Mouse (Mus musculus) MEL (cell line): Measurements from ENCODE around the gene Cflar. TPM values are rescaled to one million over a fixed set of nuclear protein-coding genes. Genes with fewer than 3 reads are reported as not detected.
"Not testable (repeated sequence)": the region's sequence is repeated elsewhere in the genome, so short reads cannot be mapped to it uniquely, and the experiment has no call there.

ENCODE experiments used
- DNase-seq: peaks from one replicate; pipeline ENCODE4 v3.0.0; 2011; ENCODE audit warnings: low read depth, low spot score
- H3K27ac ChIP-seq: 2 replicates; pipeline ENCODE4 v1.5.1; 2012; ENCODE audit warnings: low read depth, mild to moderate bottlenecking, control low read depth, low read length, moderate library complexity; ENCODE audit not compliant: control insufficient read depth
- H3K27me3 ChIP-seq, 2 experiments: fragments of 150-350 bp in 1 of 2; sonication (generic) in 1 of 2; 2 replicates each; pipeline ENCODE4 v1.6.1; 2012; ENCODE audit warnings: low read length in 2 of 2, mild to moderate bottlenecking in 2 of 2, improper control_type of control experiment in 1 of 2, moderate library complexity in 1 of 2; ENCODE audit not compliant: insufficient read depth in 2 of 2, control insufficient read depth in 1 of 2
- H3K36me3 ChIP-seq, 2 experiments: 2 replicates each; pipeline ENCODE4 v1.6.1; 2012 to 2014; ENCODE audit warnings: low read length in 2 of 2, improper control_type of control experiment in 1 of 2, inconsistent platforms in 1 of 2, mild to moderate bottlenecking in 1 of 2; ENCODE audit not compliant: insufficient read depth in 2 of 2, control insufficient read depth in 1 of 2
- H3K4me1 ChIP-seq, 2 experiments: fragments of 150-350 bp in 1 of 2; sonication (generic) in 1 of 2; 2 replicates each; pipeline ENCODE4 v1.6.1; 2012; ENCODE audit warnings: low read length in 2 of 2, improper control_type of control experiment in 1 of 2, mild to moderate bottlenecking in 1 of 2; ENCODE audit not compliant: insufficient read depth in 2 of 2, control insufficient read depth in 1 of 2
- H3K4me3 ChIP-seq, 2 experiments: fragments of 150-350 bp in 1 of 2; sonication (generic) in 1 of 2; 2 replicates each; pipeline ENCODE4 v1.5.1; 2012; ENCODE audit warnings: low read depth in 2 of 2, low read length in 2 of 2, mild to moderate bottlenecking in 2 of 2, moderate library complexity in 2 of 2, control low read depth in 1 of 2, improper control_type of control experiment in 1 of 2; ENCODE audit not compliant: control insufficient read depth in 1 of 2, insufficient read depth in 1 of 2
- H3K79me2 ChIP-seq: 2 replicates; pipeline ENCODE4 v1.6.1; 2012; ENCODE audit warnings: mild to moderate bottlenecking, low read length, moderate library complexity; ENCODE audit not compliant: control insufficient read depth, poor library complexity, insufficient read depth
- H3K9ac ChIP-seq: 2 replicates; pipeline ENCODE4 v1.6.1; 2012; ENCODE audit warnings: low read depth, mild to moderate bottlenecking, control low read depth, low read length, moderate library complexity; ENCODE audit not compliant: control insufficient read depth, poor library complexity, severe bottlenecking
- H3K9me3 ChIP-seq: fragments of 150-350 bp; sonication (generic); replicated peaks from 2 replicates; pipeline ENCODE4 v1.6.1; 2012; ENCODE audit warnings: mild to moderate bottlenecking, low read length, improper control_type of control experiment, moderate library complexity; ENCODE audit not compliant: insufficient read depth
- BHLHE40 ChIP-seq: IDR thresholded peaks from 2 replicates; pipeline ENCODE4 v1.6.1; 2012; ENCODE audit warnings: low read depth, mild to moderate bottlenecking, inconsistent platforms, low read length, improper control_type of control experiment, borderline replicate concordance
- CHD2 ChIP-seq: IDR thresholded peaks from 2 replicates; pipeline ENCODE4 v1.6.1; 2011; ENCODE audit warnings: low read length, improper control_type of control experiment
- CTCF ChIP-seq, 3 experiments: IDR thresholded peaks in 2 of 3; conservative IDR thresholded peaks in 1 of 3; 2 replicates each; pipeline ENCODE4 v1.5.1; 2011 to 2012; ENCODE audit warnings: low read length in 3 of 3, low read depth in 2 of 3, mild to moderate bottlenecking in 2 of 3, improper control_type of control experiment in 1 of 3, inconsistent platforms in 1 of 3, mixed read lengths in 1 of 3, moderate library complexity in 1 of 3; ENCODE audit not compliant: control insufficient read depth in 1 of 3, insufficient read depth in 1 of 3, poor library complexity in 1 of 3, severe bottlenecking in 1 of 3
- E2F4 ChIP-seq: IDR thresholded peaks from 2 replicates; pipeline ENCODE4 v1.6.1; 2011; ENCODE audit warnings: low read depth, low read length, improper control_type of control experiment, borderline replicate concordance
- ELF1 ChIP-seq: IDR thresholded peaks from 2 replicates; pipeline ENCODE4 v1.6.1; 2014; ENCODE audit warnings: low read depth, mild to moderate bottlenecking, inconsistent platforms, low read length, improper control_type of control experiment, moderate library complexity
- GABPA ChIP-seq: IDR thresholded peaks from 2 replicates; pipeline ENCODE4 v1.6.1; 2012; ENCODE audit warnings: low read depth, mild to moderate bottlenecking, inconsistent platforms, low read length, improper control_type of control experiment, moderate library complexity
- HCFC1 ChIP-seq: IDR thresholded peaks from 2 replicates; pipeline ENCODE4 v1.6.1; 2012; ENCODE audit warnings: low read depth, mild to moderate bottlenecking, inconsistent platforms, low read length, improper control_type of control experiment, moderate library complexity
- MAX ChIP-seq: IDR thresholded peaks from 2 replicates; pipeline ENCODE4 v1.6.1; 2011; ENCODE audit warnings: low read length, improper control_type of control experiment
- MAZ ChIP-seq: IDR thresholded peaks from 2 replicates; pipeline ENCODE4 v1.6.1; 2012; ENCODE audit warnings: low read depth, mild to moderate bottlenecking, inconsistent platforms, low read length, improper control_type of control experiment
- MEF2A ChIP-seq: IDR thresholded peaks from 2 replicates; pipeline ENCODE4 v1.6.1; 2014; ENCODE audit warnings: low read depth, mild to moderate bottlenecking, inconsistent platforms, low read length, improper control_type of control experiment; ENCODE audit not compliant: poor library complexity, insufficient replicate concordance, severe bottlenecking; ENCODE audit errors: extremely low read depth
- MXI1 ChIP-seq: IDR thresholded peaks from 2 replicates; pipeline ENCODE4 v1.6.1; 2011; ENCODE audit warnings: mild to moderate bottlenecking, low read depth, low read length, improper control_type of control experiment
- MYB ChIP-seq: IDR thresholded peaks from 2 replicates; pipeline ENCODE4 v1.6.1; 2011; ENCODE audit warnings: mild to moderate bottlenecking, low read depth, low read length, improper control_type of control experiment
- MYC ChIP-seq: IDR thresholded peaks from 2 replicates; pipeline ENCODE4 v1.6.1; 2011; ENCODE audit warnings: low read depth, mild to moderate bottlenecking, low read length, improper control_type of control experiment, moderate library complexity
- NRF1 ChIP-seq: IDR thresholded peaks from 2 replicates; pipeline ENCODE4 v1.6.1; 2014; ENCODE audit warnings: low read depth, mild to moderate bottlenecking, inconsistent platforms, low read length, improper control_type of control experiment, moderate library complexity; ENCODE audit not compliant: poor library complexity, insufficient read depth, severe bottlenecking
- POLR2AphosphoS2 ChIP-seq: IDR thresholded peaks from 2 replicates; pipeline ENCODE4 v1.6.1; 2011; ENCODE audit warnings: low read length, improper control_type of control experiment
- RAD21 ChIP-seq: IDR thresholded peaks from 2 replicates; pipeline ENCODE4 v1.6.1; 2011; ENCODE audit warnings: mild to moderate bottlenecking, low read depth, low read length, improper control_type of control experiment
- RCOR1 ChIP-seq: IDR thresholded peaks from 2 replicates; pipeline ENCODE4 v1.6.1; 2012; ENCODE audit warnings: low read depth, mild to moderate bottlenecking, inconsistent platforms, low read length, improper control_type of control experiment
- SIN3A ChIP-seq: IDR thresholded peaks from 2 replicates; pipeline ENCODE4 v1.6.1; 2012; ENCODE audit warnings: low read length, improper control_type of control experiment, inconsistent platforms
- SMC3 ChIP-seq: IDR thresholded peaks from 2 replicates; pipeline ENCODE4 v1.6.1; 2011; ENCODE audit warnings: low read depth, low read length, improper control_type of control experiment
- USF2 ChIP-seq, 2 experiments: IDR thresholded peaks; 2 replicates each; pipeline ENCODE4 v1.6.1; 2011 to 2012; ENCODE audit warnings: improper control_type of control experiment in 2 of 2, low read length in 2 of 2, borderline replicate concordance in 1 of 2, inconsistent platforms in 1 of 2, low read depth in 1 of 2, mild to moderate bottlenecking in 1 of 2; ENCODE audit not compliant: insufficient read depth in 1 of 2
- ZC3H11A ChIP-seq: IDR thresholded peaks from 2 replicates; pipeline ENCODE4 v1.6.1; 2012; ENCODE audit warnings: low read depth, mild to moderate bottlenecking, inconsistent platforms, low read length, improper control_type of control experiment
- ZMIZ1 ChIP-seq: IDR thresholded peaks from 2 replicates; pipeline ENCODE4 v1.6.1; 2012; ENCODE audit warnings: low read depth, mild to moderate bottlenecking, inconsistent platforms, low read length, improper control_type of control experiment, moderate library complexity
- polyA plus RNA-seq, 2 experiments: library from polyadenylated mRNA; stranded (reverse) in 1 of 2; unstranded in 1 of 2; fragments of >175 nt in 1 of 2; fragments of >200 nt in 1 of 2; gene quantifications; 2 replicates each; pipeline versions ENCODE4 v1.2.1 to v1.2.4; 2012; ENCODE audit warnings: low replicate concordance in 2 of 2, low read depth in 1 of 2; ENCODE audit not compliant: insufficient read length in 2 of 2, insufficient read depth in 1 of 2, missing spikeins in 1 of 2
- total RNA-seq: library from RNA; depleted of rRNA; stranded (reverse); fragments of 300-350 nt; gene quantifications from 2 replicates; pipeline ENCODE4 v1.2.3, GENCODE M21; 2012

The Cflar gene
- total and polyA plus RNA-seq, 3 experiments: 13.1 to 13.2 TPM; not detected in 1

- peaks cover 0 to 13% of the 10 kb centered on the region in 2 experiments; a peak in 2 of 4 replicates for H3K4me1 ChIP-seq
- no peaks in the 10 kb centered on the region for H3K79me2 ChIP-seq
- H3K27ac ChIP-seq: no peak overlapping the region
- no peaks in the 10 kb centered on the region for H3K9me3 ChIP-seq
- H3K9ac ChIP-seq: no peak overlapping the region
- no peak for TF ChIP-seq BHLHE40
- no peak for TF ChIP-seq MYB
- TF ChIP-seq RAD21: no peak
- no peak for TF ChIP-seq RCOR1
- TF ChIP-seq CTCF (IDR thresholded peaks at IDR 0.05 in 2 of 3, conservative IDR thresholded peaks at IDR 0.05 in 1 of 3; ENCODE audit: control insufficient read depth in 1 of 3, insufficient read depth in 1 of 3, low read depth in 2 of 3, low read length in 3 of 3, poor library complexity in 1 of 3, severe bottlenecking in 1 of 3): no peak
- TF ChIP-seq MXI1: no peak
- no peak for TF ChIP-seq E2F4
- TF ChIP-seq GABPA: no peak
- no peak for TF ChIP-seq MAX
- no peak for TF ChIP-seq POLR2AphosphoS2
- no peak for TF ChIP-seq MEF2A
- TF ChIP-seq USF2 (IDR thresholded peaks at IDR 0.05; ENCODE audit: borderline replicate concordance in 1 of 2, insufficient read depth in 1 of 2, low read depth in 1 of 2, low read length in 2 of 2): no peak
- no peak for TF ChIP-seq MAZ
- TF ChIP-seq HCFC1: no peak
- no peak for TF ChIP-seq ZMIZ1
- no peak for TF ChIP-seq ELF1
- no peak for TF ChIP-seq SIN3A
- no peak for TF ChIP-seq MYC
- no peak for TF ChIP-seq CHD2
- no peak for DNase-seq
- H3K4me3 ChIP-seq: no peak overlapping the region
- H3K36me3 ChIP-seq: peaks cover 0 to 8% of the 10 kb centered on the region in 2 experiments; a peak in 2 of 4 replicates
- H3K27me3 ChIP-seq: no peaks in the 10 kb centered on the region; a peak in 1 of 4 replicates
Measured at GRCm38 (mm10) chr1:58675011-58675410, 36.3 kb upstream of the Cflar start.

- no peaks in the 10 kb centered on the region for H3K27me3 ChIP-seq
- peaks cover 0 to 13% of the 10 kb centered on the region in 2 experiments; a peak in 2 of 4 replicates for H3K4me1 ChIP-seq
- H3K36me3 ChIP-seq: peaks cover 0 to 8% of the 10 kb centered on the region in 2 experiments; a peak in 2 of 4 replicates
- H3K9me3 ChIP-seq: no peaks in the 10 kb centered on the region
- TF ChIP-seq ELF1 (no peak), RAD21 (peak; percentile 73), CTCF (IDR thresholded peaks at IDR 0.05 in 2 of 3, conservative IDR thresholded peaks at IDR 0.05 in 1 of 3; ENCODE audit: control insufficient read depth in 1 of 3, insufficient read depth in 1 of 3, low read depth in 2 of 3, low read length in 3 of 3, poor library complexity in 1 of 3, severe bottlenecking in 1 of 3) (peak; percentile 40 to 58 (median 52)), ZC3H11A (peak; percentile 53; the same call in 1 of the 2 replicates), SMC3 (peak; percentile 63), NRF1 (no peak), USF2 (IDR thresholded peaks at IDR 0.05; ENCODE audit: borderline replicate concordance in 1 of 2, insufficient read depth in 1 of 2, low read depth in 1 of 2, low read length in 2 of 2) (no peak)
- no peaks in the 10 kb centered on the region for H3K79me2 ChIP-seq
- H3K9ac ChIP-seq: no peak overlapping the region
- DNase-seq: peak; percentile 69
- H3K27ac ChIP-seq: no peak overlapping the region
- H3K4me3 ChIP-seq: no peak overlapping the region
Measured at GRCm38 (mm10) chr1:58677575-58677974, 33.7 kb upstream of the Cflar start.

GRCm38 (mm10) chr1:58678412-58678811 is 32.9 kb upstream of the Cflar start:
- not testable (repeated sequence) for H3K27me3 ChIP-seq, H3K36me3 ChIP-seq, H3K79me2 ChIP-seq, H3K9ac ChIP-seq, H3K4me3 ChIP-seq, H3K27ac ChIP-seq, H3K9me3 ChIP-seq
- peaks cover 0 to 13% of the 10 kb centered on the region in 2 experiments; a peak in 2 of 4 replicates for H3K4me1 ChIP-seq
- DNase-seq: peak; percentile 58
